Mouse (Mus musculus) adrenal gland, postnatal 4 days (tissue): ENCODE measurements around the gene Gipc2. TPM values are rescaled to one million over a fixed set of nuclear protein-coding genes. Genes with fewer than 3 reads are reported as not detected.
"Not testable (repeated sequence)": the region's sequence is repeated elsewhere in the genome, so short reads cannot be mapped to it uniquely, and the experiment has no call there.

ENCODE experiments used
- DNase-seq, 2 experiments: peaks; one replicate each; pipeline ENCODE4 v3.0.0; 2021 to 2022; ENCODE audit warnings: low spot score in 2 of 2, mixed read lengths in 2 of 2
- total RNA-seq, 2 experiments: library from RNA; stranded (reverse); gene quantifications; 2 replicates each; pipeline ENCODE4 v1.2.3; 2021

Gene Gipc2
- total RNA-seq, 2 experiments from 2014 or later = 0.76 to 5.0 TPM

DNA sequence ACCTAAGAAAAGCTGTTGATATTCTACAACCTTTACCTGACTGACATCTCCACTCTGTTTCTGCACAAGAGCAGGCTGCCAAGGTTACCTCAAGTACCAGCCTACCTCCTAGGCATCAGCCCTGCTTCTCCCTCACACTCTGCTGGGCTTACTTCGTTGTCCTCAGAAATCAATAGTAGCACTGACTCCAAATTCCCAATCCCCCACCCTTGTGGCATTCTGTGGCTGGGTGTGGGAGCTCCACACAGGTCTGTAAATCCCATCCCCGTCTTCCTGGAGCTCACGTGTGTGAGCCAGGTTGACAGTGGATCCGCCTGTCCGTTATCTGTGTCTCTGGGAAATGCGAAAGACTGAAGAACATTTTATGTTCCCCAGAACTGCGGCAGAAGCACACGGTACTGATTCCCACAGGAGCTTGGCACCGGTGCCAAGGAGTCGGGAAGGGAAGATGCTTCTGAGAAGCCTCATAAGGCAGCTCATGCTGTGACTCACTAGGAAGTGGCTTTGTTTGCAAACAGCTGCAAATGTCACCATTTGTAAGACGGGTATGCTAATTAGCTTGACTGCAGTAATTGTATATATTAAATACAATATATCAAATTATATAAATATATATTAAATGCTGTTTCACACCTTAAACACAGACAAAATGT lies 10.6 kb downstream of the Gipc2 start:
- no peak for DNase-seq

DNA sequence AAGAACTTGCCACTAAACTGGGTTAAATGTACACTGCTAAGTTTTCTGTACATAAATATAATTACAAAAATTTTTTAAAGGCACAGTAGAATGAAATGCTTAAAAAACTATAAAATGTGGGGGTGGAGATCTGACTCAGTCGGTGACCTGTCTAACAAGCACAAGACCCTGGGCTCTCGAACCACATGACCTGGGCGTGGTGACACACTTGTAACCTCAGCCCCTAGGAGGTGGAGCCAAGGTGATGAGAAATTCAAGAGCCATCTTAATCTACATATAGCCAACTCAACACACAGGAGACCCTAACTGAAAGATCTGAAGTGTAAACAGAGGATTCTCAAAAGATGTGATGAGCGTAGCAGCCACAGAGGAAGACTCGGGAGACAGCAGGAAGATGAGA lies 11.9 kb downstream of the Gipc2 start:
- no peak for DNase-seq

DNA sequence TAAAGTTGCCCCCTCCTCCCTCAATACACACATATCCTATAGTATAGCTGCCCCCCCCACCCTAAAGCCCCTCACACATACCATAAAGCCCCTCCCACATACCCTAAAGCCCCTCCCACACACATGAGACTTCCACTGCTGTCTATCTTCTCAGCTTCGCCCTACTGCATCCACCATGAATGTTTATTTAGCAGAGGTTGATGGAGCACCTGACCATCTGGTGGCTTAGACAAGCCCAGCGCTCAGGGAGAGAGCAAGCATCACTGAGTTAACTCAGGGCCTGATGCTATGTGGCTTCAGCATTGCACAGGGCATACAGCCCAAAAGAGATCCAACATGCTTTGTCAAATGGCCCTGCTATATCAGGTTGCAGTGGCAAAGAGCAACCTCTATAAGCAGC lies 12.9 kb downstream of the Gipc2 start:
- DNase-seq = no peak

DNA sequence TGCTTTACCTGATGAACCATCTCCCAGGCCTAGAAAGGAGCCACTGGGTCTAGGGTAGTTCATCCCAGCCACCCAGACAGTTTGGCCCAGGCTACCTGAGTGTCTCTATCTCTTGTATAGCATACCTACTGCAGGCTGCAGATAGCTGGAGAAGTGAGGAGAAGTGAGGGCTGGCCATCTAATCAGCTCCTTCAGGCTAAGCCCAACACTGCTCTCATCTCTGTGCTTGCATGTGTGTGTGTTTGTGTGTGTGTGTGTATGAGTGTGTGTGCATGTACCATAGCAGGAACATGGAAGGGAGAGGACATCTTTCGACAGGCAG lies 13.6 kb downstream of the Gipc2 start:
- DNase-seq = no peak

DNA sequence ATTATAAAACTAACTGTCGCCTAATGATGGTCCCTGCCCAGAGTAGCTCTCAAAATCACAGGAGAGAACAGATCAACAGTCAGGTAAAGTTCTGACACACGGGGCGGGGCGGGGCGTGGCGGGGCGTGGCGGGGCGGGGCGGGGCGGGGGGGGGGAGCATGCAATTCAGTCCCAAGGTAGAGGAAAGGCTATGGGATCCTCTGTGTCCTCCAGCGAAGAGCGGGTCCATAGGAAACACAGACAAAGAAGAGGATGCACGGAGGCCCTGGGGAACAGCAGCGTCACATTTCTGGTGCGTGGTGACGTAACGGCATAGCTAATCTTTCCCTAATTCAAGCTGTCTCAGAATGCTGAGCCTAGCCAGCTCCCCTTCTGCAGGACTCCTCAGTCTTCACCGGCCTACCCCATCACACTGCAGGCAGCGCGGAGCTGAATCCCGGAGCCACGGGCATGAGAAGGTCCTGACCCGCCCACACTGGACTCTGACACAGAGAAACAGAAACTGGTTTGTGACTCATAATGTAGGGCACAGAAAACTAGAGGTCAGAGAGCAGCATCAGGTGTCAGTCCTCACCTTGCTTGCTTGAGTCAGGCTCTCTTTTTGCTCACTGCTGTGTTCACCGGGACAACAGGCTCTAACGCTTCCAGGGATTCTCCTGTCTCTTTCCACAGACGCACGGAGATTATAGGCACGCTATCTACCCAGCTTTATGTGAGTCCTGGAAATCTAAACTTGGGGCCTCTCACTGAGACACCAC lies 14.1 kb downstream of the Gipc2 start:
- DNase-seq = no peak

DNA sequence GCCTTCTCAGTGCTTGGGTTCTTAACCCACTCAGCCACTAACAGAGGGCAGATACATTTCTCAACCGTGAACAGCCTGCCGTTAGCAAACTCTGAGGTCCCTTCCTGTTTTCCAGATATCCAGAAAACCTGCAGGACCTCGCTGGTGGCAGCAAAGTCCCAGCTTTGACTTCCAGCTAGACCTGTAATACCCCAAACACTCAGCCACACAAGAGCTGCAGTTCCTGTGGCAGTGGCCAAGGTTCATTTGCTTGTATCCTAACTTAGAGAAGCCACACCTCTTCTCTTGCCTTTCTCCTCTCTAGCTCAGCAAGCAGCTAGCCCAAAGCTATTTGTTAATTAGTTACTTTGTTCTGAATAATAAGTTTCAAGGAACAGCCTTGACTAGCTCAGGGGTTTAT lies 16.2 kb downstream of the Gipc2 start:
- DNase-seq = no peak

DNA sequence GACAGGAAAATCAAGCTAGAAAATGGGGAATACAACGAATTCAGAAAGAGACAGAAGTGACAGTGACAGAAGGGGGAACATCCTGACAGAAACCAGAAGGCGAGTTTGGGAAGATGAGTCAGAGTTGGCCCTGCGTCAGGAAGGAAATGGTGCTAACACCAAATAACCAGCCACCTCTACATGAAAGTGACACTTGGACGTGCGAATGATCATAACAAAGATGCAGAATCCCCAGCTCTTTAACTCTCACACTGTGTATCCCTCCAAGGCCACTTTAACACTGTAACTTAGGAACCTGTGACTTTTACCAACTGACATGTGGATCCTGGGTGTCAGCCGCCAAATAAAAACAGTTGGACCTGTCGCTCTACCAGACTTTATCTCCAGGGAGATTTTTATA lies 16.6 kb downstream of the Gipc2 start:
- DNase-seq = no peak

DNA sequence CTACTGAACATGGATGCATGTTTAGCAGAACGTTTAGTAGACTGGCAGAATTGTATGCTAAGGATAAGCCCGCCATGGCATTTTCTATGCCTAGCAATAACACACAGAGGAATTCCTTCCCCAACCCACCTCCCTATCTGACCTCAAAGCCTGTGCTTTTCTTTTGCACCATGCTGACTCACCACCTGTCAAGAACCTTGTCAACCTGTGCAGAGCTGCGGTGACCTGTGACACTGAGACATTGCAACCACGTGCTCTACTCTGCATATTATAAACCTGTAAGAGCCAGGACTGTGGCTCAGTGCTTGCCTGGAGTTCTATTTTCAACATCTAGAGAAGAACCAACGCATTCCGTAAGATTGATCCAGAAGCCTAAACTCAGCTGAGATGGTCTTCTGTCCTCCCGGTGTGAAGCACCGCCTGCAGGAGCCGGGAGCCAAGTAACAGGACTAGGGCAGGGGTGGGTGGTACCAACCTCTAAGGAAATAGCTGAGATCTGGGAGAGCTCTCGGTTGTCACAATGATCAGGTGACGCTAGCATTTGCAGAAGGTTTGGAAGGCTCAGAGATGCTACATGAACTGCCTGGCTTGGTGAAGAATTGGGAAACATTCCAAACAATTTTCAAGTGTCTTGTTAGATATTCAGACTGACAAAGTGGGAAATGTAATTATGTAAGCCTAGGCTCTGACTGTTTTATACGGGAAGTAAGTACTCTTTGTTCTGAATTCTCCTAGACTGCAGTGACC lies 18.8 kb downstream of the Gipc2 start:
- no peak for DNase-seq

DNA sequence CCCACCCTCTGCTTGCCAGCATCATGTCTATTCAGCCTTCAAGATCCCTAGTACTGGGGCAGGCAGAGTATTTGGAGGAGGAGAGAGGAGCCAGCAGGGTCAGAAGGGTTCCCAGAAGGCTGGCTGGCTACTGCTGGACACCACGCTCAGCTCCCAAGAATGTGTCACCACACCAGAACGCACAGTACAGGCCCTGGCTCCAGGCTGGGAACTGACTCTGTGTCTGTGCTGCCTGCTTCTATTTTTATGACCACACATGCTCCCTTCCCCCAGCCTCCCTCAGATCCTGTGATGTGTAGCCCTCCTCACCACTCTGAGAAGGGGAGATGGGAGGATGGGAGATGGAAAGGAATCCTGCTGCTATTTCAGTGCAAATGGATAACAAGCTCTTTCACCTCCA lies 20.8 kb downstream of the Gipc2 start:
- DNase-seq = no peak

DNA sequence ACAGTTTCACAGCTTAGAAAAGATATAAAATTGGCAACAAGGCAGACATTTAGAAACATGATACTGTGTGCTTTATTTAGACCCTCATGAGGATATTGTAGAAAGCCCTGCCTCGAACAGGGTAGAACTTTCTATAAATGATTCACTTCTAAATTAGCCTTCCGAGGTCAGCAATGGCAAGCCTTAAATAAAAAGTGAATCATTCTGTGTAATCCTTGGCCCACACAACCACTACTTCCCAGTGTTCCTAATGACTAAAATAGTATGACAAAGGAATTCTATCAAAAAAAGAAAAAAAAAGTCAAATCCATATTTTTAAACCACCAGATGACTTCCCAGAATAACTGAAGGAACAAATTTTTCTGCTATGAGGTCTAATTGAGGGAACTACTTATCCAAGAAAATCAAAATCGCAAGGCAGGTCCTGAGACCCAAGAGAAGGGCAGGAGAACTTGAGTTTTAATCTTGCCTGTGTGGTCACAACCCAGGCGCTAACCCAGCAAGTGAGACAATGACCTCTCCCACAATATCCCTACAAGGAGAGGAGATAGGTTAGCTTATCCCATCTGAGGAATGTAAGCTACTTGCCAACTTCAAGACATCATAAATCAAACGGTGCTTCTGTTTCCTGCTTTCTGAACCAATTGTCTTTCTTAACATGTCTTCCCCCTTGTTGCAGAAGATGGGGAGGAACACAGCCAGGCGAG lies 22.9 kb downstream of the Gipc2 start:
- DNase-seq = no peak

DNA sequence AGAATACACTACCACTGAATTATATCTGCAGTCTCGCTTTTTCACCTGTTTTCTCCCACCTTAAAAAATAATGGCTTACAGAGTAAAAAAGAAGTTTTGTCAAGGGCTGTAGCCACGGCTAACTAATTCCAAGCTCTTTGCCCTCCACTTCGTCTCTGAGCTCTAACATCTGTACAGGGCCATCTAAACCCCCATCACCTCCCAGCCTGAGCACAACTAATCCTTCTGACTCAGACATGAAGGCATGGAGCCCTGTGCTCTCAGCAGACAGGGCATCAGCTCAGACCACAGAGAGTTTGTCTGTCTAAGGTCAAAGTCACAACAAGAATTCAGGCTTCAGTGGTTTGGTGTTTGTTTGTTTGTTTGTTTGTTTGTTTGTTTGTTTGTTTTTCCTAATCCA lies 23.9 kb downstream of the Gipc2 start:
- no peak for DNase-seq

DNA sequence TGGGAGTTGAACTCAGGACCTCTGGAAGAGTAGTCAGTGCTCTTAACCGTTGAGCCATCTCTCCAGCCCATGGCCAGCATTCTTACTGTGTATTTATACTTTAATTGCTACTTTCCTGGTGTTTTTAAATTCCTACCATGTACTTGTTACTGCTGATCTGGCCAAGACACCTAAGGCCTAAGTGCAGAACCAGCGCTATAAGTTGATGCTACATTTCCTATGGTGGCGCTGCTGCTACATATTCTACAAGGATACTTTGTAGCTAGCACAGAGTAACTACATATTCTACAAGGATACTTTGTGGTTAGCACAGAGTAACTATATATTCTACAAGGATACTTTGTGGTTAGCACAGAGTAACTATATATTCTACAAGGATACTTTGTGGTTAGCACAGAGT lies 26.7 kb downstream of the Gipc2 start:
- DNase-seq = not testable (repeated sequence)

DNA sequence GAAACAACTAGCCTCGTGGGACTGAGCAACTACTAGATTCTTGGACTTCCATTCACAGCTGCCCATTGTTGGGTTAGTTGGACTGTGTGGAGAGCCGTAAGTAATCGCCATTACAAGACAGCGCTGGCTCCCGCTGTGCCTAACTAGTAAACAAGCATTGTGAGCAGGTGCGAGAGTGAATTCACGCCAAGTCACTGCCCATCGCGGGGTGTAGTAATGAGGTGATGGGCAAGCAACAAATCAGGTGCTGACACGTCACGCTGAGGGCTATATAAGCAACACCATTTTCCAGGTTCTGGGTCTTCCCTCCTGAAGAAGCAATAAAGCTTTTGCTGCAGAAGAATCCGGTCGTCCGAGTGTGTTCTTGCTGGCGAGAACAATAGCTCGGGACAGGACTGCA lies 29.9 kb downstream of the Gipc2 start:
- DNase-seq = not testable (repeated sequence)

DNA sequence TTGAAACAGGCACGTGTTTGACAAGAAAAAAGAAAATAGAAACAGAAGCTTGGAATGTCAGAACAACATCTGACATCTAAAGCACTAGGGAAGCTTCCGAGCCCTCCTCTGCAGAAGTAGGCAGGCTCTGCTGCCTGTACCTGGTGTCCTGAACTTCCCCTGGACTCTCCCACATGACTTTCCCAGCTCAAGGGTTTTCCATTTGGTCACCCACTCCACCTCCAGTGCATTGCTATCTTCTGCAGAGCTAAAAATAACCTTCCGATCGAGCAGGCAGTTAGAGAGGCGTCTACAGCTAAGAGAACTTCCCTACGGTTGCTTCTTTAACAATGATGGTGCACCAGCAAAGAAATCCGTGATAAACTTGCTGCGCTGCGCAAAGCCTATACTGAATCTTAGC lies 32.4 kb downstream of the Gipc2 start:
- DNase-seq = no peak

DNA sequence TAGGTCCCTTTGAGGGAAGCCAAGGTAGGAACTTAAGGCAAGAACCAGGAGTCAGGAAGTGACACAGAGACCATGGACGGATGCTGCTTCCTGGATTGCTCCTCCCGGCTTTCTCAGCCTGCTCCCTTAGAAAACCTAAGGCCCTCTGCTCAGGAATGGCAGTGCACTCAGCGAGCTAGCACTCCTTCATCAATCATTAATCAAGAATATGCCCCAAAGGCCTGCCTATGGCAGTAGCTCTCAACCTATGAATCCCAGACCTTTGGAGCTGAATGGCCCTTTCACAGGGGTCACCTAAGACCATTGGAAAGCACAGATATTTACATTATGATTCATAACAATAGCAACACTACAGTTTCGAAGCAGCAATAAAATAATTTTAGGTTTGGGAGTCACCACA lies 35.1 kb downstream of the Gipc2 start:
- no peak for DNase-seq

DNA sequence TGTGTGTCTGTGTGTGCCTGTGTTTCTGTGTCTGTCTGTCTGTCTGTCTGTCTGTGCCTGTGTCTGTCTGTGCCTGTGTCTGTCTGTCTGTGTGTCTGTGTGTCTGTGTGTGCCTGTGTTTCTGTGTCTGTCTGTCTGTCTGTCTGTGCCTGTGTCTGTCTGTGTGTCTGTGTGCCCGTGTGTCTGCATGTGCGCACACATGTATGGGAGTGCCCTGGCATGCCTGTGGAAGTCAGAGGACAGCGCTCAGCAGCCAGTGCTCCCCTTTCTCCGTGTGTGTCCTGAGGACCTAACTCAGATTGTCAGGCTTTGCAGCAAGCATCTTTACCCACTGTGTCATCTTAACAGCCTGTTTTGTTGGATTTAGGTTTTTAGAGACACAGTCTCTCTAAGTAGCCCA lies 36.6 kb downstream of the Gipc2 start:
- DNase-seq = not testable (repeated sequence)

DNA sequence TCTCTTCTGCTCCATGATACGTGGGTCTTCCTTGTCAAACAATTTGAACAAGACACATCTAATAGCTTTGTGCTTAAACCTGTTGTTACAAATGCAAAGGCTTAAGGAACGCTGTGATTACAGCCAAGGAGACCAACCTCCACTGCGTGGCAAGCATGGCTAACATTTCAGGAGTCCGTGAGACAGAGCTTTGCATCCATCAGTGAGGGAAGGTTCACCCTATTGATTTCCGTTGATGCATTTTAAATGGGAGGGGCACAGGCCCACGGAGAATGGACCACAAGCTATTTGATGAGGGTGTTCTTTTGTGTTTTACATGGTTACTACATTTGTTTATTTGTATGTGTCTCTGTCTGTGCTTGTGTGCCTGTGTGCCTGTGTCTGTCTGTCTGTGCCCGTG lies 37.4 kb downstream of the Gipc2 start:
- DNase-seq = no peak

DNA sequence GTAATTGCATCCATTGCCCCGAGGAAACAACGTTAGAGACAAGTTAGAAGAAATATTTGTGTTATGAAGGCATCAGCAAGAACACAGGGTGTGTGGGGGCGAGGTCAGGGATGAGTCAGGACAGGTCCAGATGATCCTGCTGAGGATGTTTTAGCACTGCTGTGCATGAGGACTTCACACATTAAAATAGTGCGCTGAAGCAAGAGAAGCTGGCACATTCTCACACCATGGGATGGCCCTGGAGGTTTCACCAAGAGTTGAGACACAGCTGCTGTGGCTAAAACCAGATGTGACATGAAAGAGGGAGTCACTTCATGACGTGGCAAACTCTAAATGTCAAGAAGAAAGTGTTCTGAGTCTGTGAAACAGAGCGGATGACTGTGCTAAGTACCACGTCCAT lies 38.9 kb downstream of the Gipc2 start:
- no peak for DNase-seq

DNA sequence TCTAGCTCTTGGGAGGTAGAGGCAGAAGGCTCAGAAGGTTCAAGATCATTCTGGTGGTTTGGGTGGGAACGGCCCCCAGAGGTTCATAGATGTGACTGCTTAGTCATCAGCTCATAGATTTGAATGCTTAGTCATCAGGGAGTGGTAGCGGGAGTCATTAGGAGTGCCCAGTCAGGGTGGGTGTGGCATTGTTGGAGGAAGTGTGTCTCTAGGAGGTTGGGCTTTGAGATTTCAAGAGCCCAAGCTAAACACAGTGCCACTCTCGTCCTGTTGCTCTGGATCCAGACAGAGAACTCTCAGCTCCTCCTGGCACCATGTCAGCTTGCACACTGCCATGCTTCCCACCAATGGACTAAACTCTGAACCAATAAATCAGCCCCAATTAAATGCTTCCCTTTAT lies 43.3 kb downstream of the Gipc2 start:
- no peak for DNase-seq

DNA sequence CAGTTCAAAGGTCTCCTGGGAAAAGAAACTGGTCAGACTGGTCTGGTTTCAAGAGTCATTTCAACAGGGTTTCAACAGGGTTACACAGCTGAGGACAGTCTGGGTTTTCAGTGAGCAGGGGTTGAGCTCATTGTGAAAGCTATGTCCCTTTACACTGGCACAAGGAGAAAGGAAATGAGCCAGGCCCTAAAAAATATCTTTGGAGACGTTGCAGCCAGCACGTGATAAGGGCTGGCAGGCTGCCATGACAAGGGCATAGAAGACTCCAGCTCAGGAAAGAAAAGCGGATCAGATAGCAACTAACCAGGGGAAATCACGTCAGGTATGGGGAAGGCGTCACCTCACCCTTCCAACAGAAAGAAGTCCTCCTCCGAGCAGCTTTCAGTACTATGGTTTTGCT lies 43.9 kb downstream of the Gipc2 start:
- peak in 1 of 2 experiments; percentile 53 for DNase-seq

DNA sequence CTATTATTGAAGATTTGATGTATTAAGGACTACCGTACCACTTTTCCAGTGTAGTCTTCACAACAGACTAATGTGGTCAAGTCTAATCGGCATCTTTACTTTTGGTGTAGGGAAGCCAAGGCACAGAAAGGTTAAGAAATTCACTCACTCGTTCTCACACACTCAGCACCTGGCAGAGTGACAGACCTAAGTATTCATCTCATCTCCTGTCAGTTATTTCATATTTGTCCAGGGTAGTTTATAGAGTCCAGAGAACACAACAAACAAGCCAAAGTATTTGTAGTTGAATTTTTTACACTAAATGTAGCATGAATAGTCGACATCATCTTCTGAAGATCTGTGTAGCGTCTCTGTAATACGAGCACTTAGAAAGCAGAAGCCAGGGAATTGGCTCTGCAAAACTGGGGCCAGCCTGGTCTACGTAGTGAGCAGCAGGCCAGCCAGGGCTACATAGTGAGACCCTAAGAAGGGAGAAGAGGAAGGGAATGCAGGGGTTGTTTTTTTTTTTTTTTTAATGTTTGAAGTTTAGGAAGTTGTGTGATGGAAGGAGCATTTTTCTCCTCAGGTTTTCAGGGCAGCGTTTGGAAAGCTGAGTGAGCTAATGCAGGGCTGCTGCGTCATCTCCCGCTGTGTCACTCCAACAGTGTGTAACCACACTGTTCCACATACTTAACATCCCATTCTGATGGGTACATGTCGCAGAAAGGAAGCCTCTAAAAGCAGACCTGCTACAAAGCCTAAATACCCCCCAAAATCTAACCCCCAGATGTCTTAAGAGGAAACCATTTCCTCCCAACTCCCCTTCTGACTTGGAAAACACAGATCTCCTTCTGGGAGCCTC lies 44.6 kb downstream of the Gipc2 start:
- DNase-seq = no peak
